Comparison of ENCODE assay signal across 10 mouse cellular contexts in genomic region chr7:123367218-123368150, GRCm38 (mm10). TPM values are rescaled to one million over a fixed set of nuclear protein-coding genes. Genes with fewer than 3 reads are reported as not detected.
A peak's percentile ranks its signal among the peaks of the same experiment; 100 is the strongest.
DNase-seq lines count a peak whose midpoint lies in the region; ATAC-seq lines count a peak whose summit lies in the region.
"Had no signal": no experiment of that assay in that cellular context is flagged by ENCODE, and none has a peak within 500 bp of the region (broad histone marks: within the 10 kb centered on the region; RNA-seq: fewer than 3 reads in every experiment).

No protein-coding gene starts in this region.

- H3K27ac ChIP-seq in heart, embryonic 14.5 days (replicated peaks in 1 of 2; ENCODE audit: control insufficient read depth in 1 of 2, insufficient read depth in 1 of 2, low read depth in 2 of 2, low read length in 2 of 2): no peak overlapping the region
- no peak overlapping the region for H3K27ac ChIP-seq in embryonic facial prominence, embryonic 12.5 days
- H3K27ac ChIP-seq in limb, embryonic 15.5 days: no peak overlapping the region

- H3K4me3 ChIP-seq in heart, embryonic 14.5 days (ENCODE audit: control insufficient read depth in 1 of 2, insufficient read depth in 1 of 2, low read depth in 1 of 2, low read length in 2 of 2): no peak overlapping the region
- no peak overlapping the region for H3K4me3 ChIP-seq in embryonic facial prominence, embryonic 12.5 days
- H3K4me3 ChIP-seq in limb, embryonic 15.5 days: no peak overlapping the region

- H3K9ac ChIP-seq in heart, embryonic 14.5 days (ENCODE audit: low read length): 0 out of 2 replicates have a peak overlapping the region, but pooled peaks have one; percentile 96
- no peak overlapping the region for H3K9ac ChIP-seq in embryonic facial prominence, embryonic 12.5 days
- H3K9ac ChIP-seq in limb, embryonic 15.5 days: no peak overlapping the region

- intact Hi-C loops in heart, postnatal 25 days (cut with DNase I): loop anchor here (2.0 to 5.0 kb wide), 2 partner anchors 25 to 35 kb away; no protein-coding TSS in a partner anchor

- no peaks in the 10 kb centered on the region for H3K9me3 ChIP-seq in heart, embryonic 14.5 days (ENCODE audit: control insufficient read depth, low read length)
- H3K9me3 ChIP-seq in embryonic facial prominence, embryonic 12.5 days: no peaks in the 10 kb centered on the region
- no peaks in the 10 kb centered on the region for H3K9me3 ChIP-seq in limb, embryonic 15.5 days

- DNase-seq in heart, postnatal 25 days (ENCODE audit: low spot score): no peak
- DNase-seq in 3134 (ENCODE audit: extremely low read depth, insufficient read length, low spot score): peak; percentile 26
- DNase-seq in urinary bladder, postnatal 10 days (ENCODE audit: low spot score): no peak
- no peak for DNase-seq in gastrocnemius, postnatal 10 days
- no peak for DNase-seq in cerebellum, postnatal 10 days
- DNase-seq: heart, postnatal 14 days had no signal

- peaks cover 5% of the 10 kb centered on the region; the same call in 1 of the 2 replicates for H3K36me3 ChIP-seq in heart, embryonic 14.5 days (ENCODE audit: control insufficient read depth, insufficient read depth, low read length)
- H3K36me3 ChIP-seq in embryonic facial prominence, embryonic 12.5 days: no peaks in the 10 kb centered on the region
- H3K36me3 ChIP-seq in limb, embryonic 15.5 days: no peaks in the 10 kb centered on the region

- 70% methylated on average over 16 of the region's 16 CpGs for WGBS in heart, embryonic 14.5 days
- WGBS in embryonic facial prominence, embryonic 12.5 days: 70% methylated on average over 16 of the region's 16 CpGs
- WGBS in limb, embryonic 15.5 days: 57% methylated on average over 16 of the region's 16 CpGs

- peaks cover 11 to 44% of the 10 kb centered on the region in 2 experiments for H3K4me1 ChIP-seq in heart, embryonic 14.5 days (ENCODE audit: control insufficient read depth in 2 of 2, insufficient read depth in 2 of 2, low read length in 2 of 2)
- peaks cover 27% of the 10 kb centered on the region for H3K4me1 ChIP-seq in embryonic facial prominence, embryonic 12.5 days
- peaks cover 51% of the 10 kb centered on the region for H3K4me1 ChIP-seq in limb, embryonic 15.5 days

- no peaks in the 10 kb centered on the region for H3K27me3 ChIP-seq in heart, embryonic 14.5 days (ENCODE audit: control insufficient read depth, insufficient read depth, low read length)
- H3K27me3 ChIP-seq in embryonic facial prominence, embryonic 12.5 days: no peaks in the 10 kb centered on the region
- H3K27me3 ChIP-seq in limb, embryonic 15.5 days: no peaks in the 10 kb centered on the region
- H3K27me3 ChIP-seq: Patski had no signal

- no peak for ATAC-seq in heart, embryonic 14.5 days (ENCODE audit: insufficient number of reproducible peaks, insufficient read depth, low FRiP score, low read depth)
- ATAC-seq in embryonic facial prominence, embryonic 12.5 days (ENCODE audit: insufficient number of reproducible peaks, insufficient read depth, low FRiP score, low TSS enrichment): no peak
- no peak for ATAC-seq in limb, embryonic 15.5 days (ENCODE audit: insufficient number of reproducible peaks, low FRiP score, low TSS enrichment, low read depth)
- ATAC-seq: Patski had no signal

- peak overlapping the region; percentile 92 for H3K4me2 ChIP-seq in heart, embryonic 14.5 days (ENCODE audit: low read length)
- H3K4me2 ChIP-seq in embryonic facial prominence, embryonic 12.5 days (replicated peaks): peak overlapping the region; percentile 64
- H3K4me2 ChIP-seq in limb, embryonic 15.5 days: peak overlapping the region; percentile 83; the same call in 1 of the 2 replicates

RNA-seq across cellular contexts. Expression of gene Lcmt1, which starts 2.1 kb away (rescaled TPM):
- polyA plus RNA-seq in heart, embryonic 14.5 days (2014; fragmentation: Nextera tagmentation; extraction: Ambion mirVana): 39.6 and 40.4 TPM in 2 replicates
- 10 to 100 TPM; 20.0 to 21.9 TPM for total RNA-seq in heart, postnatal 25 days (2021)
- polyA plus RNA-seq in embryonic facial prominence, embryonic 12.5 days (2016; fragmentation: Nextera tagmentation; extraction: Ambion mirVana): 51.0 and 55.5 TPM in 2 replicates
- 41.1 and 42.8 TPM in 2 replicates for polyA plus RNA-seq in limb, embryonic 15.5 days (2015; fragmentation: Nextera tagmentation; extraction: Ambion mirVana)
- total RNA-seq in gastrocnemius, postnatal 10 days (2021): 10 to 100 TPM; 29.4 to 29.7 TPM

RNA-seq across cellular contexts. Expression of gene Arhgap17, which starts 2.2 kb away (rescaled TPM):
- 17.4 and 19.2 TPM in 2 replicates for polyA plus RNA-seq in heart, embryonic 14.5 days (2014; fragmentation: Nextera tagmentation; extraction: Ambion mirVana)
- total RNA-seq in heart, postnatal 25 days (2021): 10 to 100 TPM; 16.7 to 20.2 TPM
- polyA plus RNA-seq in embryonic facial prominence, embryonic 12.5 days (2016; fragmentation: Nextera tagmentation; extraction: Ambion mirVana): 21.4 and 24.5 TPM in 2 replicates
- polyA plus RNA-seq in limb, embryonic 15.5 days (2015; fragmentation: Nextera tagmentation; extraction: Ambion mirVana): 19.6 and 21.9 TPM in 2 replicates
- total RNA-seq in gastrocnemius, postnatal 10 days (2021): 10 to 100 TPM; 18.6 to 31.9 TPM
